Mouse (Mus musculus): ENCODE results near the gene Cep85l. TPM values are rescaled to one million over a fixed set of nuclear protein-coding genes. Genes with fewer than 3 reads are reported as not detected.

Gene Cep85l
- 9.3 TPM for polyA plus RNA-seq (2014; fragmentation: Illumina TruSeq; extraction: RNeasy Lipid Tissue Mini Kit (QIAGEN cat#74804); ENCODE audit: low read depth, low replicate concordance)

DNA sequence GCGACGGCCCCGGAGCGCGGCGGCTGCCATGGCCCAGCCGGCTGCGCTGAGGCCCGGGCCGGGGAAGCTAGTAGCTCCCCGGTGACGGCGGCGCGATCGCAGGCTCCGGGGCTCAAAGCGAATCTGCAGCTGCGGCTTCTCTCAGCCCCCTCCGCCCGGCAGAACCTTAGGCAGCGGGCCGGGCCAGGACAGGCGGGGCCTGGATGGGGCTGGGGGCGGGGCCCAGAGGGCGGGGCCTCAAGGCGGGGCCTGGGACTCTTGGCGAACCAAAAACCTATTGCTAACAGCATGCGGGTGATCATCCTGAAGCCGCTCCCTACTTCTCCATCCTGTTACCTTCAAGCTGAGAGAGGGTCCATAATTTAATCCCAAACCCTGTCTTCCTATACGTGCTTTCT, at the start of gene Cep85l:
Gene Cep85l (minus strand): TSS at position 239 of the 398 bp plus-strand sequence.

GRCm38 (mm10) chr10:53337162-53337923, 42.4 kb downstream of the Cep85l start, which contains the start of gene Pln:
Pln (plus strand) TSS chr10:53337667.

Other genes with a start within 250 kb of the Cep85l start
- 64.1 TPM for gene Pln, start 42.3 kb downstream of the Cep85l start, polyA plus RNA-seq (2014; fragmentation: Illumina TruSeq; extraction: RNeasy Lipid Tissue Mini Kit (QIAGEN cat#74804); ENCODE audit: low read depth, low replicate concordance)
- 82.5 TPM for gene Asf1a, start 216.8 kb upstream of the Cep85l start, polyA plus RNA-seq (2014; fragmentation: Illumina TruSeq; extraction: RNeasy Lipid Tissue Mini Kit (QIAGEN cat#74804); ENCODE audit: low read depth, low replicate concordance)